Mouse (Mus musculus) frontal cortex, postnatal 10 days (tissue): ENCODE measurements around the gene AU022751.
"Not testable (repeated sequence)": the region's sequence is repeated elsewhere in the genome, so short reads cannot be mapped to it uniquely, and the experiment has no call there.

Source experiments
- DNase-seq, 2 experiments: peaks; one replicate each; pipeline ENCODE4 v3.0.0; 2022; ENCODE audit warnings: low spot score in 2 of 2, mixed read lengths in 1 of 2

Gene AU022751

DNA sequence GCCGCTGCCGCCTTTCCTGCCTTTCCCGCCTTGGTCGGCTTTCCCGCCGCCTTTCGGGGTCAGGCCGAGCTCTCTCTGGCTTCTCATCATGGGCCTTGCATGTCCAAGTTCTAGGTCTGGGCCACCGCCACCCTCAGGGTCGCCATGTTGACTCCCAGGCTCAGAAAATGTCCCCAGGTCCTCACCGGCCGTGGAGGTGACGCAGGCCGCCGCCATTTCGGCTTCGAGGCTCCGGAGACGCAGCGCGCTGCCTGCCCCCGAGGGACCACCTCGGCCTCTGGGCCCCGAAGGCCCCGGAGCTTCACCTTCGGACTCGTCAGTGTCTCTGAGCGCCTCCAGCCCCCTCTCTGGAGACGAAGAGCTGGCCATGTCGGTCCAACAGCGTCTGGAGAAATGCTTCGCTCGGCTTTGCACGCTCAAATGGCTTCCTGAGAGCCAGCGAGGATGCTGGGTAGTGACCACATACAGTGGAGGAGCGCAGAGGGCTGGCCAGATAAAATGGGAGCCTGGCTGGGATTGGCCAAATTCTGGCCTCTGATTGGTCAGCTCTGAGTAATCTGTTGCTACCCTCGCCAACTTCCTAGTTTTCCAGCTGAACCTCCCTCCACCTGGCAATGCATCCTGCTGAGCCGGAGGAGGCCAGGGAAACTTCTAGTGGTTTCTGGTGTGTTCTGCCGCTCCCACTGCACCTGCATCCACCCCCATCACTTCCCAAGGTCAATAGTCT lies at the start of gene AU022751:
Gene AU022751 (minus strand): TSS at position 466 of the 727 bp plus-strand sequence.
- DNase-seq: no peak

DNA sequence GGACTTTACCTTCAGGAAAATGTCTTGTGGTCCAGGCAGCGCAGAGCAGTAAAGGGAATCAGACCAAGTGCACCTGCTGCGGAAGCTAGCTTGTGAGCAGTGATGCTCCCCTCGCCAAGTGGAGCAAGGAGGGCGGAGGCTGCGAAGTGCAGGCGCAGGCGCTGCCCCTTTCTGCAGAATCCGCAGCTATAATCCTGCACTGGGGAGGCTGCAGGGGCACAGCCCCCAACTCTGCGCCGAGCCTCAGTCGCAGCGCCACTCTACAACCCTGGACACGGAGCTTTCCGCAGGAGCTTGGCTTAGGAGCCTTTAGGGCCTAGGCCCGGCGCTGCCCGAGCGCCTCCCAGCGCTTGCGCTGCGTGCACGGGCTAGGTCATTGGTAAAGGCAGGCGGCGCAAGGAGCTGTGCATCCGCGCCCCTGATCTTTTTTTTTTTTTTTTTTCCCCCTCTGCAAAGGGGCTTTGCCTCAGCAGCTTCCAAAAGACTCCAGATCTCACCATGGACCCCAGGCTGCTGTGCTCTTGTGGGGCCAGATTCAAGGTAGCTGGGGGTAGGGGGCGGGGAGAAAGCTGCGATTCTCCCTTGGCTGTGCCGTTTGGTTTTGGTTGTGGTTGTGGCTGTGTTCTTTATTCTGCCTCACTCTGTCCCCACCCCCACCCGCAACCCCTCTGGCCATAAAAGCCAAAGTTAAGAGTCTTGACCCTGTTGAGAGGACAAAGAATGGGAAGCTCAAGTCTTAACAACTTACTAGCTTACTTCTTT lies 9.0 kb upstream of the AU022751 start:
- peak; percentile 14 to 52 for DNase-seq

- DNase-seq: no peak
Measured at GRCm38 (mm10) chrX:6091547-6091946, 8.3 kb upstream of the AU022751 start.

GRCm38 (mm10) chrX:6061563-6061962 lies 21.7 kb downstream of the AU022751 start:
- no peak for DNase-seq

GRCm38 (mm10) chrX:6047936-6048614 lies 35.1 kb downstream of the AU022751 start:
- not testable (repeated sequence) for DNase-seq

DNA sequence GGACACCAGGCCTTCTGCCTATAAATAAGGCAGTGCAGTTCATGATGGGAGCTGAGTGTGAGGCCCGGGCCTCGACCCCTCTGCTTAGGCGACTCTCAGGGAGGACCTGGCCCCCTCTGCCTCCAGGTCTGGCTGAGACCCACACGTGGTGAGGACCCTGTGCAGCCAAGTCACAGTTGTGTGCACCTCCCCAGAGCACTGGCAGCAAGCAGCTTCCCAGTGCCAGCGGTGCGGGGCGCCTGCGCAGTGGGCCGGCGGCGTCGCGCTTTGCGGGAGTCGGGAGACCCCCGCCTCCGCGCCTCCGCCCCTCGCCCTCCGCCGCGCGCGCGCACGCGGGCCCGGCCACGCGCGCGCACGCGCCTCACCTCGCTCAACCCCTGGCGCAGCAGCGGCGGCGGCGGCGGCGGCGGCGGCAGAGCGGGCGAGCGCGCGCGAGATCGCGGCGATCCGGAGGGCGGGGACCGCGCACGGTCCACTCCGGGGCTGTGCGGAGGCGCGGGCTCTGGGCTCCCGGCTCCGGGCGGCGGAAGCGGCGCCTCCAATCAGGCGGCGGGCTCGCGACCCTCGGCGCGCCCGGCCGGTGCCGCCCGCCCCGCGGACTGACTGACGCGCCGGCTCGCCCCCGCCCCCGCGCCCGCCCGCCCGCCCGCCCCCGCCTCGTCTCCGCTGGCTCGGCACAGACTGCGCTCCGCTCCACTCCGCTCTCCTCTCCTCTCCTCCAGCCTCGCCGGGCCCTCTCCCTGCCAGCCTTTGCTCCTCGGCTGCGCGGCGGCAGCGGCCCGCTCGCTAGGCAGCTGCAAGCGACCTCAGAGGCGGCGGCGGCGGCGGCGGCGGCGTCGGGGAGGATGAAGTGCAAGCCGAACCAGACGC lies 35.9 kb downstream of the AU022751 start, which contains the start of gene Nudt11:
Gene Nudt11 (plus strand): TSS at position 388 of the 870 bp plus-strand sequence.
- peak; percentile 7 to 17 for DNase-seq
